Mouse (Mus musculus) midbrain, embryonic 14.5 days (tissue): ENCODE measurements at regions not wholly inside any gene's neighbourhood (a gene's known extent, or its start where the extent isn't known, plus 50 kb on each side); places are given as distances from the start of the nearest gene placed in this dataset.

ENCODE experiments used
- ATAC-seq: fragments of 200-750 bp; cut with Nextera tagmentation; 2 replicates; pipeline ENCODE4 v1.8.0; 2017; ENCODE audit warnings: moderate number of reproducible peaks, moderate library complexity; ENCODE audit not compliant: low FRiP score, low TSS enrichment
- DNase-seq: peaks from one replicate; pipeline ENCODE4 v3.0.0-alpha.2; 2015
- H3K27ac ChIP-seq: fragments of 300-500 bp; sonication (generic); replicated peaks from 2 replicates; pipeline ENCODE4 v1.5.1; 2014; ENCODE audit warnings: mild to moderate bottlenecking, low read depth, low read length, moderate library complexity
- H3K27me3 ChIP-seq: fragments of 300-500 bp; sonication (generic); 2 replicates; pipeline ENCODE4 v1.6.1; 2014; ENCODE audit warnings: low read length, control low read depth, mixed read lengths; ENCODE audit not compliant: control insufficient read depth, insufficient read depth
- H3K36me3 ChIP-seq: fragments of 300-500 bp; sonication (generic); 2 replicates; pipeline ENCODE4 v1.6.1; 2014; ENCODE audit warnings: low read length, control low read depth; ENCODE audit not compliant: control insufficient read depth, insufficient read depth
- H3K4me1 ChIP-seq: fragments of 300-500 bp; sonication (generic); 2 replicates; pipeline ENCODE4 v1.6.1; 2014; ENCODE audit warnings: mild to moderate bottlenecking, antibody characterized with exemption, low read length, control low read depth; ENCODE audit not compliant: control insufficient read depth, insufficient read depth
- H3K4me2 ChIP-seq: fragments of 300-500 bp; sonication (generic); 2 replicates; pipeline ENCODE4 v1.6.1; 2014; ENCODE audit warnings: mild to moderate bottlenecking, low read length, moderate library complexity
- H3K4me3 ChIP-seq: fragments of 300-500 bp; sonication (generic); replicated peaks from 2 replicates; pipeline ENCODE4 v1.5.1; 2014; ENCODE audit warnings: low read depth, low read length
- H3K9ac ChIP-seq: fragments of 300-500 bp; sonication (generic); replicated peaks from 2 replicates; pipeline ENCODE4 v1.6.1; 2014; ENCODE audit warnings: mild to moderate bottlenecking, low read length, moderate library complexity
- H3K9me3 ChIP-seq: fragments of 300-500 bp; sonication (generic); 2 replicates; pipeline ENCODE4 v1.6.1; 2016; ENCODE audit warnings: low read length, control low read depth, mixed read lengths; ENCODE audit not compliant: control insufficient read depth
- WGBS: fragments of 180-500 bp; shearing (Covaris S2); extraction: QIAGEN DNeasy Blood & Tissue Kit; methylation state at CpG from one replicate; pipeline ENCODE4 v1.1.7; 2014; 5-methylcytosine and 5-hydroxymethylcytosine counted together

- H3K9ac ChIP-seq, result no peak overlapping the region
Observed at GRCm38 (mm10) chr17:59269613-59270012, 256.4 kb upstream of the Nudt12 start.

GRCm38 (mm10) chr17:59249000-59249399, 235.8 kb upstream of the Nudt12 start:
- ATAC-seq, result no peak
- no peaks in the 10 kb centered on the region for H3K4me1 ChIP-seq
- H3K36me3 ChIP-seq, result no peaks in the 10 kb centered on the region
- WGBS, result 85% methylated on average over 5 of the region's 5 CpGs
- no peak overlapping the region for H3K27ac ChIP-seq
- H3K4me2 ChIP-seq, result no peak overlapping the region
- H3K9me3 ChIP-seq, result no peaks in the 10 kb centered on the region
- no peak for DNase-seq
- H3K4me3 ChIP-seq, result no peak overlapping the region
- H3K9ac ChIP-seq, result no peak overlapping the region
- no peaks in the 10 kb centered on the region for H3K27me3 ChIP-seq

More at GRCm38 (mm10) chr17:59269613-59270012, 256.4 kb upstream of the Nudt12 start:
- DNase-seq, result no peak
- ATAC-seq, result no peak
- Histone ChIP-seq H3K4me2 (no peak overlapping the region), H3K36me3 (no peaks in the 10 kb centered on the region), H3K27me3 (no peaks in the 10 kb centered on the region), H3K9me3 (no peaks in the 10 kb centered on the region), H3K4me1 (no peaks in the 10 kb centered on the region), H3K27ac (no peak overlapping the region), H3K4me3 (no peak overlapping the region)

- no peaks in the 10 kb centered on the region for H3K9me3 ChIP-seq
- 92% methylated on average over 2 of the region's 2 CpGs for WGBS
- no peak overlapping the region for H3K4me3 ChIP-seq
- no peaks in the 10 kb centered on the region for H3K36me3 ChIP-seq
- no peak for ATAC-seq
- H3K9ac ChIP-seq, result no peak overlapping the region
- no peaks in the 10 kb centered on the region for H3K4me1 ChIP-seq
- DNase-seq, result no peak
- H3K27ac ChIP-seq, result no peak overlapping the region
- H3K4me2 ChIP-seq, result no peak overlapping the region
- H3K27me3 ChIP-seq, result no peaks in the 10 kb centered on the region
Observed at GRCm38 (mm10) chr17:59232251-59232650, 219.1 kb upstream of the Nudt12 start.
